Mouse (Mus musculus) lung, postnatal 14 days (tissue): Measurements from ENCODE around the gene Cenpi.
"Not testable (repeated sequence)": the region's sequence is repeated elsewhere in the genome, so short reads cannot be mapped to it uniquely, and the experiment has no call there.

Source experiments
- DNase-seq: peaks from one replicate; pipeline ENCODE4 v3.0.0; 2021

Gene Cenpi

DNA sequence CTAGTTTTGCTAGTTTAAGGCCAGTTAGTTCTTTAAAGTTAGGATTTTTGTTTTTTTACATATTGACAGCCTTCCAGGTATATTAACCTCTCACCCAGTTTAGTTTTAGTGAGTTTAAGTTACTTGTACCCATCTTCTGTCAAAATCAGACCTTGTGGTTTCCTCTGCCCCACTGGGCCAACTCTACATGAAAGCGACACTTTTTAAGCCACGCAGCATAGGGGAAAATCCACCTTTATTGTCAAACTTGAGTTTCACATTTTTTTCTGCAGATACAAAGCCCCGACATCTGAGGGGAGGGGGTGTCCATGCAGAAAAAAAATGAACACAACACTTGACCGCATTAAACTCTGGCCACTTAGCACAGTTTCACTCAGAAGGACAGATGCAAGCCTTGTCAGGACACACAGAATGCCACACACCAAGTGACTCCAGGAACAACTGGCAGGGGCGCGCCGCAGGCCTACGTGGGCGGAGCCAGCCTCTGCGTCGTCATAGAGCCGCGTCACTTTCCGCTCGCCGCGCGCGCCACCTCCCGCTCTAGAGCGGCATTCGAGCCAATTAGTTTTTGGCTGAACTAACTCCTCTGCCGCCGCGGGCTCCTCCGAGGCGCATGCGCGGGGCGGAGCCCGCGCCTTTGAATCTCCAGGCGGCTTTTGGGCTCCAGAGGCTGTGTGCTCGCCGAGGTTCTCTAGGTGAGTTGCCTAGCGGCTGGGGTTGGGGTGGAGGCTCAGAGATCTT is at the start of gene Cenpi:
Cenpi (plus strand) TSS at position 551 of the 741 bp plus-strand sequence.
- DNase-seq: peak; percentile 88

DNA sequence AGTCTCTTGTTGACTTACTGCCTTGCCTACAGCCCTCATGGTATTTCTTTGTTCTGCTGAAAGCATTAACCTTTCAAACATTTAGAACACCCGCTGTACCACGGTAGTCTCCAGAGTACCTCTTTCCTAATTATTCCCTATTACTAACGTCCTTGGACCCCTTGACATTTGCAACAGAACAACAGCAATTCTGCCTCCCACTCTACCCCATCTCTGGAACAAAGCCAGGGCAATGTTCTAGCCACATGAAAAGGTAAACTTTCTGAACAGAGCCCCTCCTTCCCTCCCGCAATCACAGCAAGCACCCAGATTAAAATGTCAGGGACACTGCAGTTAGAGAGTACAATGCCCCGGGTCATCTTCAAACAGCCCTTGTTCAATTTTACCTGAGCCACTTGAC is 46.7 kb upstream of the Cenpi start:
- DNase-seq: no peak

DNA sequence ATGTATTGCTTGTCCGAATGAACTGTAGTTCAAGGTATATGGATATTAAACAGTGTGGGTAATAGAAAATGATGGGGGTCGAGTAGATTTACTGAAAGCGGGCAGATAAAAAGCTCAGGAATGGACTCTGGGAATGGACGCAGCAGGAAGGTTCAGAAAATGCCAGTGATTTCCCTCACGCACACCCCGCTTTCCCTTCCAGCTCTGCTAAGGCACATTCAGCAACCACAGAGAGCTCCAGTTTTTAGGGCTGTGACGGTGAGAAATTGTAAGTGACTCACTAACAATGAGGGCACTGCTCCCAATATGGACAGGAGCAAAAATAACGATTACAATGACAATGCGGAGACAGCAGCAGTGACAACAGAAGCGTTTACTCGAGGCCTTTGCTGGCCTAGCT is 45.8 kb upstream of the Cenpi start:
- DNase-seq: no peak

DNA sequence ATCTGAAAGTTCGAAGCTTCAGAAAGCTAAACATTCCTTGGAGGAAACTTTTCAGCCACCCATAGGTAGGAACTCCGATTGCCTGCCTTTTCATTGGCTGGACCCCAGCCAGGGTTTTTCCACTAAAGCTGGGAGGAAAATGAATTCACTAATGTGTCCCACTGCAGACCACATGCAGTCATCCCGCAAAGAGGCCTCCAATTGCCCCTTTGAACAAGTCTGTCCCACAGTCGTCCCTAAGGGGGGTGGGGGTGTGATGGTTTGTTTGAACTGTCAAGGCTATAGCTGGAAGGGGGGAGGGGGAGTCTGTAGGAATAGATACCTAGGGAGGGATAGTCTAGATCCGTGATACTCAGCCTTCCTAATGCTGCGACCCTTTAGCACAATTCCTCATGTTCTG is 32.2 kb upstream of the Cenpi start:
- DNase-seq: no peak

DNA sequence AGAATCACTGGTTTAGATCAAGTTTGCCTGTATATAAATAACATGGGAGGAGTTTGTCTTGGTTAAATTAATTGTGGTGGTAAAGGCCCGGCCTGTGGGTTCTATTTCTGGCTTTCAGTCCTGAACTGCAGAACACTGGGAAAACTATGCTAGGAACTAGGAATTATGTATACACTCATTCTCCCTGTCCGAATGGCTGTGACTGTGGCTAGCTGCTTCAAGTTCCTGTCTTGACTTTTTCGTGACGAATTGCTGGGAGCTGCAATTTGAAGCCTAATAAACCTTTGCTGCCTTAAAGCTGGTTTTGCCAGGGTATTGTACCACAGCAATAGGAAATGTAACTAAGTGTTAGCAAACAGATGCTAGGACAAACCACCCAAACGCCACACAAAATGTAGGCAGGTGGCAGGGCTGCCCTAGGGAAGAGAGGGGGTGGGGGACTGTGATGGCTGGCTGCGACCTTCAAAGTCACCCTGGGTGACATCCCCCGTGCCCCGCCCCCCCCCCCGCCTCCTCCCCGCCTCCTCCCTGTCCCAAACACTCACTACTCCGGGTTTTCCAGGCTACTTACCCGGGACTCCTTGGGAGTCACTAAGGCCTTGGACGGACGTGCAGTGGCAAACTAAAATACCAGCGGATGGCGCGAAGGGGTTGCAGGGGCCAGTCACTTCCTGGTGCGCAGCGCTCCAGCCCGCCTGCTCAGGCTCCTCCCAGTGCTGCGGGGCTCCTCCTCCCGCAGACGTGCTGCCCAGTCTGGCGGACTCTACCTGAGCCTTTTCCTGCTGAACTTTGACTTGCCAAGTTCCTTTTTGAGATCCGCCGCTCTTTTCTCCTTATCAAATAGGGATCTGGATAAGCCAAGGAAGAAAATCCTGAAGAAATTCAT is 31.4 kb upstream of the Cenpi start, which contains the start of gene Trmt2b:
Trmt2b (minus strand) TSS at position 710 of the 886 bp plus-strand sequence.
- DNase-seq: peak; percentile 65

DNA sequence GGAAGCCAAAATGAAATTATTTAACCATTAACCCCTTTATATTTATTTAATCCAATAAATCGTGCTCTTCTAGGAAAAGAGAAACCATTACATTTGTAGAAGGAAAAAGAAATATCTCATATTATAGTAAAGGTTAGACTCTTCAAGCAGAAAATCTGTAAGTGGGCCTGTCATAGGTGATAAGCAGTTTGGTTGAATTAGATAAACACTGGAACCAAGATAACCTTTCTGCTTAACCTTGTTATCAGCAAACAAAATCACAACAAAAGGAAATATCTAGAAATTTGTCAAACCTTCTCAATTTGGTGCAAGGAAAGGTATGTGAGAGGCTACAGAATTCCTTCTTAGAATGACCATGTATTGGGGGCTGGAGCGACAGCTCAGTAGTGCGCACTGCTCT is 27.4 kb upstream of the Cenpi start:
- DNase-seq: no peak

DNA sequence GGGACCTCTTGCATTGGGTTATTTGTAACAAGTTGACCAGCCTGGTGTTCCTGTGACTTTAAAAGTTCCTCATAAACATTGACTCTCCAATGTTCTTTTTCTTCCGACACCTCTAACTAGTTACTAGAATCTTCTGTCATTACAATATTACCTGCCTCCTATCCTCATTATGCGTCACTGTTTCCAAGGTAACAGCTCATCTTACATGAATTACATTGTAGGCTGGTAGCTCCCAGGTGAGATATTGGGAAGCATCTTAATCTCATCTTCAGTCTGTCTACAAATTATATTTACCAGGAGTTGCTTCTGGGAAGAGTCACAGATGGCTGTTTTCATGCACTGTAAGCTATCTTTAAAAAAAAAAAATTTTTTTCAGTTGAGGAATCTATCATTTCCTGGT is 22.8 kb upstream of the Cenpi start:
- DNase-seq: no peak

DNA sequence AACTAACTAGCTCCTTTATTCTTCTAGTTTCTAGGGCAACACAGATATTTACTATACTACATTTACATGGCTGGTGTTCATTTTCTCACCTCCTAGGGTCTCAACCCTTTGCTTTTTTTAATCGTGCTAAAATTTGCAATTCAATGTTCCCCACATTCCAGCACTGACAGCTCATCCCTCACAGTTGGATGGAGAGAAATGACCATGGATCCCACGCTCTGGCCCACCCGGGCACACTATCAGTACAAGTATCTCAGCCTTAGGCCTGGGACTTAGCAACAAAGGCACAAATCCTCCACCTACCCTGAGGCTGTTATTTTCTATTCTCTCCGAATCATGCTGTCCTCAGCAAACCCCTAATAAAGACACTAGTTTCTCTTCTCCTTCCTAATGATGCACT is 22.1 kb upstream of the Cenpi start:
- no peak for DNase-seq

DNA sequence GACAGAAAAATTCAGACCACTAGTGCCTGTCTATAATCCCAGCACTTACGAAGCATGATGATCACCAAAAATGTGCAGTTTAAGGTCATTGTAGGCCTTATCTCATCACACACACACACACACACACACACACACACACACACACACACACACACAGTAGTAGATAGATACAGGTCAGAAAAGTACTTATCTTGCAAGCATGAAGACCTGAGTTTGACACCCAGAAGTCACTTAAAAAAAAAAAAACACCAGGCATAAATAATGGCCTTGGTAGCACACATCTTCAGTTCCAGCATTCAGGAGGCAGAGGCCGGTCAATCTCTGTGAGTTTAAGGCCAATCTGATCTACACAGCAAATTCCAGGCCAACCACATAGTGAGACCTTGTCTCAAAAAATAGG is 20.6 kb upstream of the Cenpi start:
- DNase-seq: no peak

DNA sequence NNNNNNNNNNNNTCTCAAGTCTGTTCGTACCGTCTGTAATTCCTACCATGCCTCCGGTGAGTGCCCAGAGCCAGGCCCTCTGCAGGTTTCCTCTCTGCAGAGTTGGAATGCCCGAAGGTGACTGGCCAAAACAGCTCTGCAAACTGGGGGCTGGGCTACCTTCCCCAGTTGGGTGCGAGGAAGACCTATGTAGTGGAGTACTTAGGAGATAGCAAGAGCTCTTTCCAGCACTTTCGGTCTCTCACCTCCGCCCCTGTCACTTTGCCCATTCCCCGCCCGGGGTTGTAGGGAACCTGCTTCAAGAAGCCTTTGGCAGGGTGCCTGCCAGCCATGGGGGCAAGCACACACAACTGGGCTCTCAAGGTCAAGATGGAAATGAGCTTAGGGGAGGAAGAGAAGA is 11.6 kb upstream of the Cenpi start:
- no peak for DNase-seq

DNA sequence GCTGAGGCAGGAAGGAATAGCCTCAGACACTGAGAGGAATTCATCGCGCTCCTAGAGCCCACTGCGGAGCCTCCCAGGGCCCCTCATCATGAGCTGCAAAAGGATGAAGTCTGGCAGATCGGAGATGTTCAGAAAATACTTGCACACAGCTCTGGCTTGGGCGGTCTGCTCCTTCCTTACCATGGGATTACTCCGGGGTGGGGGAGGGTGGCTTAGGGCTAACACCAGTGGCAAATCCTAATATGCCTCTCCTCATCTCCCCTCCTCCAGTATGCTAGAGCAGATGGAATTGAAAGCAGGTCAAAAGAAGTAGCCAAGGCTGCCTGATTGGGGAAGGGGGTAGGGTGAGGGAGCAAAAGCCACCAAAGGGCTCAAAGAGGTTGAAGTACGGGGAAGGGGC is 11.1 kb upstream of the Cenpi start:
- DNase-seq: no peak

DNA sequence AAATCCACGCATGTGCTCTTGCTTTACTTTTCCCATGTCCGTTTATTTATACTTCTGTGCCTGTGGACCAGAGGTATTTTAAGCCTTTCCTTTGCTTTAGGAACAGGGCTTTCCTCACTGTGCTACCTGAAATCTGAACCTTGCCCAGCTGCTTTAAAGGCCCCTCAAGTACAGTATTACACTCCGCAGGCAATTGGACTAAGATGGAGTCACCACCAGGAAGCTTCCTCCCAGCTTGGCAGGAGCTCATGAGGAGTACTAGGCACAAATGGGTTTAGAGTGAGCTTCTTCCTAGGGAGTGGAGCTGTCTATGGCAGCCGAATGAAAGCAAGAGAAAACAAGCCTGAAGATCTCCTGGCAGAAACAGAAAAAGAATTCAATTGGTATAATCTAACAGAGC is 10.7 kb upstream of the Cenpi start:
- DNase-seq: no peak

DNA sequence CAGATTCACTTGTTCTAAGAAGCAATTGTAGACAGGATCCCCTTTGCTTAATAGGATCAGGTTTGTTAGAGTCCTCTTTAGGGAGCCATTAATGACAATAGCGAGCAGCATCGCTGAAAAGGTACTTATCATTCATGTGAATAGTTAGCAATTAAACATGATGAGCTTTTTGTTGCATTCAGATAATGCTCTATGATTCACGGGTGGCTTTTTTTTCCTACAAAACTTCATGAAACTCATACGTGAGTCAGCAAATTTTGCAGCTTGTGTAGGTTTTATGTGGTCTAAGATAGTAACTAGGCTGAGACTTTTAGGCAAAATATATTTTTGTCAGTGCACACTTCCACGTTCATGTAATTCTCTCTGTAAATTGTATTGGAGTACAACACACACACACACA is 7.7 kb upstream of the Cenpi start:
- DNase-seq: no peak

DNA sequence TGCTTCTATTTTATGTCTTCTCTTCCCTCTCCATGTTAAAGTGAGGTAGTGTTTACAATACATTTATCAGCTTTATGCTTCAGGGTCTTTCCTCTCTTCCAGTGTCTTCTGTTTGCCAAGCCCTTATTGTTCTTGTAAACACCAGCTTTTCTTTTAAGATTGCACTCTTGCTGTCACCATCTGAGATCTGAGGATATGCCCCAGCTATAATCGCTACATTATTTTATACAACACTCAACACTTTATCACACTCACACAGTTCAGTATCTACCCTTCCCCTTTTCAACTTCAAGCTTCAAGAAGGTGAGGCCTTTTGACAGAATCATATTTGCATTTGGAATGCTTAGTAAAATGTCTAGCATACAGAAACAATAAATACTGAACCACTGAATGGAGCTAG is 4.6 kb upstream of the Cenpi start:
- DNase-seq: no peak

DNA sequence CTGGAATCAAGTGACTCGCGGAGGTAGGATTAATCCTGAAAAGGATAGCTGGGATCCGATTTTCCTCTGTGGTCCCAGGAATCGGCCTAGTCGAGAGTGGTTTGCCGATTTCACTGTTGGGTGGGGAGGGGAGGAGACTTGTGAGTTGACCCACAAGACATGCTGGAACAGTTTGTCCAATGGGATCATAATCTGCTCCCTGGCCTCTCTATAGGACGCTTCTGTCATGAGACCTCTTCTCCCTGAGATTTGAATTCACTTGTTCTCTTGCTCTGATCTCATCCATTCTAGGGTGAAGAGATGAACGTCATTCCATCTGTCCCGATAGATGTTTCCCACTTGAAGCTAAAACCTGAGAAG is 371 bp downstream of the Cenpi start:
- DNase-seq: no peak

DNA sequence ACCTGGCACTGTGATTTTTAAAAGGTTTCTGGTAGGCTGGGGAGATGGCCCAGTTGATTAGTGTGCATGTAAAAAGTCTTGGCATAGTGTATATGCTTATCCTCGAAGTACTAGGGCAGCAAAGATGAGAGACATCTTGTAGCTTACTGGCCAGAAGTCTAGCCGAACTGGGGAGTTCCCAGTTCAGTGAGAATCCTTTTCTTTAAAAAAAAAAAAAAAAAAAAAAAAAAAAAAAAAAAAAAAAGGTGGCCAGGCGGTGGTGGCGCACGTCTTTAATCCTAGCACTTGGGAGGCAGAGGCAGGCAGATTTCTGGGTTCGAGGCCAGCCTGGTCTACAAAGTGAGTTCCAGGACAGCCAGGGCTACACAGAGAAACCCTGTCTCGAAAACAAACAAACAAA is 3.3 kb downstream of the Cenpi start:
- not testable (repeated sequence) for DNase-seq

DNA sequence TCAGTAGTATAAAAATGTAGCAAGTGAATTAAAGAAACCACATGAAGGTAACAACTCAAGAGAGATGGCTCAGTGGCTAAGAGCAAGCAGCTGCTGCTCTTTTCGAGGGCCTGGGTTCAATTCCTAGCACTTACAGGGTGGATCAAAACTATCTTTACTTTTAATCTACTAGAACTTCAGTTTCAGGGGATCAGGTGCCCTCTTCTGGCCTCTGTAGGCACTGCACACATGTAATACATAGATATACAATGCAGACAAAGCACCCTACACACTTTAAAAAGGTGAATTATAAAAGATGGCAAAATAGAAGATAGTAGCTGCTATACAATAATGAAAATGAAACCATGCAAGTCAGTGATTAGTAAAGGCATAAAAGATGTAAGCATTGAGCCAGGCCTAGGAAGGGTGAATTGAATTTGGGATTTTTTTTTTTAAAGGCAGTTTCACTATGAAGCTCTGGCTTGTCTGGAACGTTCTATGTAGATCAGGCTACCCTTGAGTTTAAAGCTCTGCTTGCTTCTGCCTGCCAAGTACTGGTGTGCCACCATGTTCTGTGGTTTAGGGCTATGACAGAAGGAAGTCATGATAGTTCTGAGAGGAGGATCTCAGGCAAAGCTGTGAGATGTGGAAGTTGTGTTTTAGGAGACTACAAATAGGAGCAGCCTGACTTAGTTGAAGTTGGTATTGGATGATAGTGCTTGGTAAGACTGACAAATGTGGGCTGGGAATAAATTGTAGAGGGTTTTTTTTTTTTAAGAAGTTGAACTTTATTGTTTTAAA is 11.5 kb downstream of the Cenpi start:
- DNase-seq: peak; percentile 31

DNA sequence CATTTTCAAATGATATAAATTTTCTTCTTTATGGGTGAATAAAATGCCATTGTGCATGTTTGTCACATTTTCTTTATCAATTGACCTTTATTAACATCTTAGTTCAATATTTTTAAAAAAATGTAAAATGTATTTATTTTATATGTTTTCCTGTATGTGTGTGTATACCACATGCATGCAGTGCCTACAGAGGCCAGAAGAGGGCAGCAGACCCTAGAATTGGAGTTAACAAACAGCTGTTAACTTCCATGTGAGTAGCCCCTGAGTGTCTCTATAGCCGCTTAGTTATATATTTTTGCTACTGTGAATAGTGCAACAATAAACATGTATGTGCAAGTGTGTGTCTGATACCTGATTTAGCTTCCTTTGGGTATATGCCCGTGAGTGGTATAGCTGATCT is 25.4 kb downstream of the Cenpi start:
- peak; percentile 45 for DNase-seq

DNA sequence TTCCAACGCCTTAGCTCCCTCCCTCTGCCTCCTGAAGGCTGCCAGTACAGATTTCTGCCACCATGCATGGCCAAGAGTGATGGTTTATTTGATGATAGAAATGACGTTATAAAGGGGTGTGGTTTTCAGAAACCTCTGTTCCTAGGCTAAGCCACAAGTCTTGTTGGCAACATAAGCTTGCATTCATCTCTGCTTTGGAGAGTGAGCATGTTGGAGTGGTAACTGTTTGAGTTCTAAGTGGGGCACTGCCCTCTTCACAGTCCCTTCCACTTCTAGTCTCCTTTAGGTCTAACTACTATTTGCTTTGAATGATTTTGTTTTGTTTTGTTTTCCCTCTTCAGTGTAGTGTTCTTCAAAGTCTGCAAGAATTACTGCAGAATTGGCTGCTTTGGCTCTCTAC is 34.9 kb downstream of the Cenpi start:
- no peak for DNase-seq

DNA sequence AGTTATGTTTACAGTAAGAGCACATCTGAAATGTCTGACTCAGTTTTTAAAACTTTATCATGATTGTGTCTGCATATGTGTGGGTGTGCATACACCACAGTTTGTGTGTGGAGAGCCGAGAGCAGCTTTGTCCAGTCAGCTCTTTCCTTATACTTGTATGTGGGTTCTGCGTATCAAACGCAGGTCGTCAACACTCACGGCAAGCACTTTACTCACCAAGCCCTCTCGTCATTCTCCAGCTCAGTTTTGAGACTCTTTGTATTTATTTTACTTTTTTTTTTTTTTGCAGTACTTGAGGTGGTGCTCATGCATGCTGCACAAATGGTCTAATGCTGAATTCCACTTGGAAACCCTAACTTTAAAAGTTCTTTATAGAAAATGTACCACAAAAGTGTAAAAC is 42.3 kb downstream of the Cenpi start:
- DNase-seq: no peak

DNA sequence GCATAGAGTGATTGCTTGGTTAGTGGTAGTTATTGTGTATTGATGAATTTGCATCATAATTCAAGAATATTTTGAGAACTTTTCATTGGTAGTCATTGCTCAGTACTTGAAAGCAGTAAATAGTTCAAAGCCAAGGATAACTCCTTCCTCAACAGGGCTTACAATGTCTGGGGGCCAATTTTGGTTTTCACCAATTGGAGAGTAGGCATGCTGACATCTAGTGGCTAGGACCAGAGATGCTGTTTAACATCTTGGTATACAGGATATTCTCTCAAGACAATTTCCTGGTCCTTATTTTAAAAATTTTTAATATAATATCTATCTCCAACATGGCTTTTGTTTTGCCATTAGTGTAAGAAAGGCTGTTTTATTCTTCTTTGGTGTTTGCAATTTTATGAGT is 46.0 kb downstream of the Cenpi start:
- DNase-seq: no peak

DNA sequence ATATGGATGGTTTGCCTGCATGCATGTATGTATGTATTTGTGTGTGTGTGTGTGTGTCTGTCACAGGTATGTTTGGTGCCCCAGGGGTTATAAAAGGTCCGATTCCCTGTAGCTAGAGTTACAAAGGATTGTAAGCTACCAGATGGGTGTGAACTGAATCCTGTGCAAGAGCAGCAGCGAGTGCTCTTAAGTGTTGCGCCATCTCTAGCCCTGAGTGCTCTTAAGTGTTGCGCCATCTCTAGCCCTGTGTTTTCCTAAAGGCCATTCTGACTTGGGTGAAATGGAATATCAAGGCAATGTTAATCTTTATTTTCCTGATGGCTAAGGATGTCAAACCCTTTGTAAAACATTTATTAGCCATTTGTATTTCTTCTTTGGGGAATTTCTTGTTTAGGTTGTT is 51.5 kb downstream of the Cenpi start:
- DNase-seq: peak; percentile 56

DNA sequence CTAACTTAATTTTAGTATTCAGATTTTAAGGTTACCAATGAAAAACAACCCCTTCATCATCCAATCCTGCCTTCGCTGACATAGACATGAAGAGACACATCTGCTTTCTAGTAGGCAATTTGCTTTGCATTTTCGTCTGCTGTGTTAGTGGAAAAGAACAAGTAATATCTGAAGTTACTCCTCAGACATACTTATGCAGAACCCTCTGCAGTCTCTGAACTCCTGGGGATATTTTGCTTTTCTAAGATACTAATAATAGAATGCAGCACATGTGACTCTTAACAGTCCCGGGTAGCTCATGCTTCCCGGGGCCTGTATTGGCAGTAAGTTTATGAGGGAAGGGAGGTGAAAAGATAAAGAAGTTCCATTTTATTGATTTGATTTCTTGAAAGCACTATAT is 54.3 kb downstream of the Cenpi start:
- DNase-seq: no peak

DNA sequence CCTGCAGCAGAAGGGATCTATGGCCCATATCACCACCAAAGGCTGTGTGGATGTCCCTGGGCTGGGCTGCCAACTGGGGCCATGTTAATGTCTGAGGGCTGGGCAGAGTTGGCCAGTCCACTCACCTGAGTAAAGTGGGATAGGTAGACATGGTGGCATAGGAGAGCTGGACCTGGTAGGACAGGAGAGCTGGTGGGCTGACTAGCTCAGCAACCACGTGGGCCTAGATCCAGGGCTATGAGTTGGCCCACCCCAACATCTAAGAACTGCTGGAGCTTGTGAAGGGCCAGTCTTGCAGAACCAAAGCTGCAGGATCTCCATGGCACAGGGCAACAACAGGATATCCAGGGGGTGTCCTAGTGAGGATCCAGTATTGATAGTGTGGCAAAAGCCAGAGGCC is 57.5 kb downstream of the Cenpi start:
- DNase-seq: no peak
